Mouse (Mus musculus): ENCODE measurements around the gene Idnk. TPM values are rescaled to one million over a fixed set of nuclear protein-coding genes. Genes with fewer than 3 reads are reported as not detected.

Idnk gene
- polyA plus RNA-seq (2015; fragmentation: Nextera tagmentation; extraction: Ambion mirVana): 17.2 and 18.8 TPM in 2 replicates

DNA sequence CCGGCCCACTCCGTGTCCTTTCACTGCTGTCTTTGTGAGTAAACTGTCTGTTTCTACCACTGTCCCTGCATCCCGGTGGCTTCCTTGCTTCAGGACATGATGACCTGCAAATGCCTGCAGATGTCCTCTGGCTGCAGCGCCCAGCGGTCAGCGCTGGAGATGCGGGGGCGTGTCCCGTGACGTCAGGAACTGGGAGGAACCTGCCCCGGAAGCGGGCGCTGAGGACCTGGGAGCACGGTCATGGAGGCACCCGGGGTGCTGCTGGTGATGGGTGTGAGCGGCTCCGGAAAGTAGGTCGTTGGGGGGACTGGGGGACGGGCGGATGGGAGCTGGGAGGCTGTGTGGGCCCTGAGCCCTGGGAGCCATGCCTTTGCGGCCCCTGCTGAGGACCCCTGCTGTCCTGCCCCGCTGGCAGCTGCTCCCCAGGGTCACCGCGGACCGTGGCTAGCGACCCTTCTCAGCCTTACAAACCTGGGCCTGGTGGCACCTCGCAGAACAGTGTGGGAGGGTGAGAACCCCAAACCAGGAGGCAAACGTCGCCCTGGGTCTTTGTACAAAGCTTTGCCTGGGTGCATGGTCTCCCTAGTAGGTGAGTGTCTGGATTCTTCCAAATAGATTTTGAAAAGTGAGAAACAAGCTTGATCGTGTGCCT is at the start of gene Idnk:
Gene Idnk, plus strand, starts transcription at position 203 of the 652 bp plus-strand sequence.
- peak within 1 kb of the TSS; percentile 81 for H3K27ac ChIP-seq (replicated peaks)
- H3K4me1 ChIP-seq (replicated peaks): peaks cover 21% of the 10 kb centered on the region
- H3K36me3 ChIP-seq (replicated peaks): peaks cover 23% of the 10 kb centered on the region
- peak within 1 kb of the TSS; percentile 98 for H3K4me2 ChIP-seq
- no peaks in the 10 kb centered on the region for H3K27me3 ChIP-seq
- WGBS (ENCODE audit: insufficient replicate concordance): under 1% methylated on average over 30 of the region's 30 CpGs
- no peaks in the 10 kb centered on the region; the same call in 1 of the 2 replicates for H3K9me3 ChIP-seq (replicated peaks)
- ATAC-seq (ENCODE audit: insufficient read depth): peak; percentile 83
- H3K9ac ChIP-seq: peak within 1 kb of the TSS; percentile 76
- H3K4me3 ChIP-seq (replicated peaks): peak within 1 kb of the TSS; percentile 87

DNA sequence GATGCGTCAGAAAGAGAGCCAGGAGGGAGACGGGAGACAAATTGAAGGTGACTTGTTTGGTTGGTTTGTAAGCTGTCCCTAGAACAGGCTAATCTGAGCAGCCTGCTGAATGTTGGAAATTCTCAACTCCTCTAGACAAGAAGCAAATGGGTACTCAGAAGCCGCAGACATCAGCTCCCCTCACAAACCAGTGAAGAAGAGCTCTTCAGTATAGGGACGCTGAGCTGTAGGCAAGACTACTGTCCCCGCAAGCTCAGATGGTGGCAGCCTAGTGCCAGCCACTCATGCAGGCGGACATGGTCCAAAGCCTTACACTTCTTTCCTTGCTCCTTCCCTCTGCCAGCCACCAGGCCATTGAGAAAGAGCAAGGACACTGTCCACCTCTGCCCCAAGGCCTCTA is 46.1 kb upstream of the Idnk start:
- Histone ChIP-seq H3K9me3 (replicated peaks) (no peaks in the 10 kb centered on the region), H3K27me3 (peaks cover 53% of the 10 kb centered on the region), H3K4me3 (replicated peaks) (no peak overlapping the region), H3K4me2 (no peak overlapping the region), H3K9ac (no peak overlapping the region), H3K36me3 (replicated peaks) (no peaks in the 10 kb centered on the region), H3K4me1 (replicated peaks) (peaks cover 9% of the 10 kb centered on the region), H3K27ac (replicated peaks) (no peak overlapping the region)
- WGBS (ENCODE audit: insufficient replicate concordance): 74% methylated on average over 6 of the region's 6 CpGs
- ATAC-seq (ENCODE audit: insufficient read depth): no peak

DNA sequence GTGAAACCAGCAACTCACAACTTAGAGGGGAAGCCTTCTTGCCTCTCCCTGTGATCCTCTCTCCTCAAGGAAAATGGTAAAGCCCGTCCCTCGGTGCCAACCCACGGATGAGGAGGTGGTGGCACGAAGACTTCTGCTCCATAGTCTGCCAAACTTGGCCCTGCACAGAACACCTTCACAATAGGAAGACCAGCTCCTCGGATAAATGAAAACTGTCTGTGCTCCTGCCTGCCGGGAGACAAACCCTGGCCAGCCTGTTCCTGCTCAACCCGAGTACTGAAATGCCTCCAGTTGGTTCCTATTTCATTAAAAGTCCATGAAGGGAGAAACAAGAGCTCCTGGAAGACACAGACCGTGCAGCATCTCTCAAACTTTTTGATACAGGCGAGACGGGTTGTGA is 45.3 kb upstream of the Idnk start:
- H3K9ac ChIP-seq: no peak overlapping the region

DNA sequence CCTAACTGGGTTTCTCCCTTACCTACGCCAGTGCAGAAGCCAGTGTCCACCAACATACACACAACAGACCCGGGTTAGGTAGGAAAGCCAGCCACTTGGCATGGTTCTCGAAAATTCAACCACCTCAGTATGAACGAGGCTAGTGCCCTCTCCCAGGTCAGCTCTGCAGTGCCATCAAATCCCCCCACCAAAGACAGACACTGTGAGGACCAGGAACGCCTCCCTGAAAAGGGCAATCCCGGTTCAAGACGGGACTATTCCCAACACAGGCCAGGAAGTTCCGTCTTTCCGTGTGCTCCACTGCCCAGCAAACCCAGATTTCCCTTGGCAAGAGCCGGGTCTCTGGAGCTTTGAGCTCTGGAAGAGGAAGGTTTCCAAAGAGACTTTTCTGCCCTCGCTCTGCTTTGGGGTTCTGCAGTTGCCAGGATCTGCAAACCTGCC is 44.8 kb upstream of the Idnk start:
- Histone ChIP-seq H3K4me3 (replicated peaks) (peak overlapping the region; percentile 52), H3K9ac (0 out of 2 replicates have a peak overlapping the region, but pooled peaks have one; percentile 18), H3K4me1 (replicated peaks) (peaks cover 9% of the 10 kb centered on the region), H3K36me3 (replicated peaks) (no peaks in the 10 kb centered on the region), H3K9me3 (replicated peaks) (no peaks in the 10 kb centered on the region), H3K27me3 (peaks cover 58% of the 10 kb centered on the region), H3K27ac (replicated peaks) (no peak overlapping the region), H3K4me2 (peak overlapping the region; percentile 66)
- 16% methylated on average over 11 of the region's 11 CpGs for WGBS (ENCODE audit: insufficient replicate concordance)
- ATAC-seq (ENCODE audit: insufficient read depth): no peak

More for the DNA sequence above, 45.3 kb upstream of the Idnk start:
- H3K27ac ChIP-seq (replicated peaks): no peak overlapping the region
- H3K36me3 ChIP-seq (replicated peaks): no peaks in the 10 kb centered on the region
- peaks cover 9% of the 10 kb centered on the region for H3K4me1 ChIP-seq (replicated peaks)
- 56% methylated on average over 10 of the region's 10 CpGs for WGBS (ENCODE audit: insufficient replicate concordance)
- H3K4me3 ChIP-seq (replicated peaks): peak overlapping the region; percentile 52
- H3K27me3 ChIP-seq: peaks cover 58% of the 10 kb centered on the region
- ATAC-seq (ENCODE audit: insufficient read depth): no peak
- peak overlapping the region; percentile 66 for H3K4me2 ChIP-seq
- no peaks in the 10 kb centered on the region for H3K9me3 ChIP-seq (replicated peaks)

DNA sequence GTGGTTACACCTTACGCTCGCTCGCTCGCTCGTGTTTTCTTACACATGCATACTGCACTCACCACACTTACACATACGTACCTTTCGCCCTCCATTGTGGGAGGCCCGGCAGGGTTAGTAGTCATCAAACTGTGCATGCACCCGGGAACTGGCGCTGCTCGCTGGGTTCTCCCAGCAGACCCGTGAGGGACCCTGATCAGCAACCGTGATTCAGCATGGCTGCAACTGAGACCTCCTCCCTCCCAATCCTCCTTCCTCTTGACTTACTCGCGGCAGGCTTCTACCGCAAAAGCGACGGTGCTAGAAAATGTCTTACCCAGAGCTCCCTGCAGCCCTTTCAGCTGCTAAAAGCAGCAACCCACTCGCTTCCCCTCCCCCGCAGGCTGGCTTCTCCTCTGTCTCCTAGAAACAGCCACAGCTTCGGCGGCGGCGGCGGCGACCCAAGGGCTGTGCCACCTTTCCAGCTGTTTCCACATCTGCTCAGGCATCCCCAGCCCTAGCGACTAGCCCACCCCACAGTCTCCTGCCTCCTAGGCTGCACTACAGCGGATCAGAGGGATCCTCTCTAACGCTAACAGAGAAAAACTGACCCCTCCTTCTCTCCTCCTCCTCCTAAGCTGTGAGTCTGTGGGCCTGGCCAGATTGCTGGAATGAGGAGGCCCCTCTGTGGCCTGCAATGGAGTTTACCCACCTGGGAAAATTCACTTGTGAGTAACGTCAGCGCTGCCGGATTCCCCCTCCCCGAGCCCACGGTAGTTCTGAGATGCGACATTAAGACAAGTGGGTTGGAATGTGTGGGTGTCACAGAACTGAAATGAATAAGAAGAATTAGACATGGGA is 44.2 kb upstream of the Idnk start, which contains the start of gene Klhl3:
Gene Klhl3, minus strand, starts transcription at position 532 of the 840 bp plus-strand sequence.
- Histone ChIP-seq H3K9ac (peak within 1 kb of the TSS; percentile 18; the same call in 1 of the 2 replicates), H3K4me1 (replicated peaks) (peaks cover 9% of the 10 kb centered on the region), H3K4me2 (peak within 1 kb of the TSS; percentile 66), H3K27ac (replicated peaks) (no peak within 1 kb of the TSS), H3K9me3 (replicated peaks) (no peaks in the 10 kb centered on the region), H3K27me3 (peaks cover 58% of the 10 kb centered on the region), H3K4me3 (replicated peaks) (peak within 1 kb of the TSS; percentile 52), H3K36me3 (replicated peaks) (no peaks in the 10 kb centered on the region)
- 2% methylated on average over 35 of the region's 35 CpGs for WGBS (ENCODE audit: insufficient replicate concordance)
- no peak for ATAC-seq (ENCODE audit: insufficient read depth)

DNA sequence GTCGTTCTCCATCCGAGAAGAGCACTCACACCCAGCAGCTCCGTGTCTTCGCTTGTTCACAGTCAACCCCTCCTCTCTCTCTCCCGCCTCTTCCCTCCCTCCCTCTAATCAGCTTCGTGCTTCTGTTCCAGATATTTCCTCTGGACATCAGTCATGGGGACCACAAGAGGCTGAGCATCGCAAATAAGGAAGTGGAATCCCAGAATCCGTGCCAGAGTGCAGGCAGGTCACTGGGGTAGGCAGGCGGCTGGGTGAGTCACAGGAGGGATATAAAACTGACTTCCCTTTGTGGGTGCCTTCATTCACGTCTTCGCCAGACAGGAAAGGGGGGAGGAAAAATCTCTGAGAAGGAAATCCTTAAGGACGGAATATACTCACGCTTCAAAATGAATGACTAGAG is 42.2 kb upstream of the Idnk start:
- peak; percentile 25; the same call in 1 of the 2 replicates for ATAC-seq (ENCODE audit: insufficient read depth)
- peaks cover 58% of the 10 kb centered on the region for H3K27me3 ChIP-seq

DNA sequence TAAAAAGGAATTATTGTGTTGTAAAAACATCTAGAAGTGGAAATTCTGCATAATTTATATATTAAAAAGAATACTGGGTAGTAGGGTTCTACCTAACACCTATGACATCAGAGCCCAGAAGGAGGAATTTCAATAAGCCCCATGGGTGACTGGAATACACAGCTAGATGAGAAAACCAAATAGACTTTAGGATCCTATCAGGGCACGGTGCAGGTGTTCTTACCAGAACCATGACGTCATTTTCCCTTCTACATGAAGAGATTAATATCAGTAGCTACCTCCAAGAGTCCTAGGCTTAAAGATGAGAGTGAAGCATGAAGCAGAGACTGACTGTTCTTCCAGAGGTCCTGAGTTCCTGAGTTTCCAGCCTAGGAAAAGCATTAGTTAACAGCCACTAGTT is 40.6 kb upstream of the Idnk start:
- Histone ChIP-seq H3K4me3 (replicated peaks) (no peak overlapping the region), H3K36me3 (replicated peaks) (no peaks in the 10 kb centered on the region), H3K4me2 (no peak overlapping the region), H3K27me3 (peaks cover 49% of the 10 kb centered on the region), H3K9ac (no peak overlapping the region), H3K27ac (replicated peaks) (no peak overlapping the region), H3K9me3 (replicated peaks) (no peaks in the 10 kb centered on the region), H3K4me1 (replicated peaks) (peaks cover 13% of the 10 kb centered on the region)
- ATAC-seq (ENCODE audit: insufficient read depth): no peak
- 57% methylated on average over 2 of the region's 2 CpGs for WGBS (ENCODE audit: insufficient replicate concordance)

More for the DNA sequence above, 42.2 kb upstream of the Idnk start:
- Histone ChIP-seq H3K4me3 (replicated peaks) (no peak overlapping the region), H3K36me3 (replicated peaks) (no peaks in the 10 kb centered on the region), H3K27ac (replicated peaks) (no peak overlapping the region), H3K9ac (no peak overlapping the region), H3K4me2 (no peak overlapping the region), H3K4me1 (replicated peaks) (peaks cover 9% of the 10 kb centered on the region), H3K9me3 (replicated peaks) (no peaks in the 10 kb centered on the region)
- 10% methylated on average over 13 of the region's 13 CpGs for WGBS (ENCODE audit: insufficient replicate concordance)

DNA sequence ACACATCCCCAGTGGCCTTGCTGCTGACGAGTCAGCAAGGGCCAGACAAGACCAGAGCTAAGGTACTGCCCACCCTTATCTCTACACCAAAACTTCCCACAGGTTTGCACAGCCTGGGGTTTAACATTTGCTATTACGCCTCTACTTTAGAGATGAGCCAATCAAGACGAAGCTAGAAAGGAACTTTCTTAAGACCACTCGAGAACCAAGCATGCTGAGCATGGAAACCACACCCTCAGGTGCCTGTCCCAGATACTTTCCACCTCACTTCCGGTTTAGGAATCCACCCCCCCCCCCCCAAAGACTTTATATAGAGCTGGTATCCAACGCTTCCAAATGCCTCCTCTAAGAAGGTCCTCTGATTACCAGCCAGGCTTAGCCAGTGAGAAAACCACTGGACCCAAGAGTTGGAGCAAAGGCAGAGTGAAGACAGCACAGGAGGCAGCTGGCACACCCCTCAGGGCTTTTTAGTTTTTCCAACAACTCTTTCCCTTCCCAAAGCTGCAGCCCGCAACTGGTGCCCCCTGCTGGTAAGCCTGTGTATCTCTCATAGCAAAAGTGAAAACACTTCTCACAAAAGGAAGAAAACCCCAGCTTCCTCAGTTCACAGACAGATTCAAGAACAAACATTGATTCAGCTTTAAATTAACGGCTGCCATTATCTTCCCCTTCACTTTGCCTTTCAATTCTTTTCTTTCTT is 40.0 kb upstream of the Idnk start:
- H3K9me3 ChIP-seq (replicated peaks): no peaks in the 10 kb centered on the region
- 29% methylated on average over 8 of the region's 8 CpGs for WGBS (ENCODE audit: insufficient replicate concordance)
- ATAC-seq (ENCODE audit: insufficient read depth): no peak
- peaks cover 17% of the 10 kb centered on the region for H3K4me1 ChIP-seq (replicated peaks)
- no peak overlapping the region for H3K9ac ChIP-seq
- H3K27me3 ChIP-seq: peaks cover 43% of the 10 kb centered on the region
- no peak overlapping the region for H3K4me2 ChIP-seq
- no peak overlapping the region for H3K4me3 ChIP-seq (replicated peaks)
- no peaks in the 10 kb centered on the region for H3K36me3 ChIP-seq (replicated peaks)
- no peak overlapping the region for H3K27ac ChIP-seq (replicated peaks)

DNA sequence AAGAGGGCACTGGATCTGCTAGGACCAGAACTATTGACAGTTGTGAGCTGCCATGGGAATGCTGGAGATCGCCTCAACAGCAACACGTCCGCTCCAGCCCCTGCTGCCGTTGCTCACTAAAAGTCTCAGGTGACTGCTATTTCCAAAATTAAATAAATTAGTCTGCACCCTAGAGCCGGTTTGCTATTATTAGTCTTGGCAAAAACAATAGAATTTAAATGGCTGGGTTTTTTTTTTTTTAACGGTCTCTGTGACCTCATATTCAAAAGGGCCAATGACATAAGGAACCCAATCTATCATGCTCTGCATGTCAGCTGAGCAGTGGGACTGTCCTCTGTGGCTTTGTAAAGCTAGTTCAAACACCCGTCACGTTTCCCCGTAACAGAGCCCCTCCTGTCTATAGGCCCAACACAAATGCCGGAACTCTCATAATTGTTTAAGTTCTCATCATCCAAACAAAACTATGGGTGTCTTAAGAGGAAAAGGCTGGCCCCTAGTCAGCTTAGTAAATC is 34.6 kb upstream of the Idnk start:
- peaks cover 14% of the 10 kb centered on the region for H3K36me3 ChIP-seq (replicated peaks)
- peaks cover 42% of the 10 kb centered on the region for H3K4me1 ChIP-seq (replicated peaks)
- peak overlapping the region; percentile 31 for H3K4me2 ChIP-seq
- H3K27ac ChIP-seq (replicated peaks): peak overlapping the region; percentile 42
- H3K9me3 ChIP-seq (replicated peaks): no peaks in the 10 kb centered on the region
- WGBS (ENCODE audit: insufficient replicate concordance): 67% methylated on average over 10 of the region's 10 CpGs
- no peak overlapping the region for H3K4me3 ChIP-seq (replicated peaks)
- no peak for ATAC-seq (ENCODE audit: insufficient read depth)
- no peaks in the 10 kb centered on the region for H3K27me3 ChIP-seq
- no peak overlapping the region for H3K9ac ChIP-seq

DNA sequence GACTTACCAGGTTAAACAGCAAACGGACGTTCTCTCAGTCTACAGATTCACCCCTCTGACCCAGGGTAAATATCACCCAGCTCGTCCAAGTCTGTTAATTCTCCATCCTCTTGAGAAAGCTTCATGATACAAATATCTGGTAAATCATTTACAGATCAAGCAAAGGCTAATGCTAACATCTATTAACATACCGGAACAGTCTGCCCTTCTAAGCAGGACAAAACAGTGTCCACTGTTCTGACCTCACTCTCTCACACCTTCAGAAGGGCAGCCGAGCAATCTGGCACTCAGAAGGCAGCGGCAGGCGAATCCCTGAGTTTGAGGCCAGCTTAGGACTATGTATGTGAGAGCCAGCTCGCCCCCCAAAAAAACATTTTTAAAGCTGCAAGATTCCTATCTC is 34.1 kb upstream of the Idnk start:
- H3K4me1 ChIP-seq (replicated peaks): peaks cover 42% of the 10 kb centered on the region
- no peaks in the 10 kb centered on the region for H3K9me3 ChIP-seq (replicated peaks)
- ATAC-seq (ENCODE audit: insufficient read depth): peak; percentile 30
- 0 out of 2 replicates have a peak overlapping the region, but pooled peaks have one; percentile 31 for H3K4me2 ChIP-seq
- peak overlapping the region; percentile 42; the same call in 1 of the 2 replicates for H3K27ac ChIP-seq (replicated peaks)
- WGBS (ENCODE audit: insufficient replicate concordance): 71% methylated on average over 8 of the region's 8 CpGs
- H3K36me3 ChIP-seq (replicated peaks): peaks cover 14% of the 10 kb centered on the region
- no peak overlapping the region for H3K4me3 ChIP-seq (replicated peaks)
- H3K9ac ChIP-seq: no peak overlapping the region
- H3K27me3 ChIP-seq: no peaks in the 10 kb centered on the region

All from liver, embryonic 15.5 days (tissue).